Mouse (Mus musculus) liver, adult (tissue): Measurements from ENCODE around the gene Hspbap1.

Experiments
- GATA4 ChIP-seq: IDR thresholded peaks from 2 replicates; pipeline ENCODE4 v1.6.1; 2014; ENCODE audit warnings: mild to moderate bottlenecking, low read length; ENCODE audit not compliant: insufficient replicate concordance

Gene Hspbap1

GRCm38 (mm10) chr16:35817255-35818089 lies 47.3 kb downstream of the Hspbap1 start:
- no peak for TF ChIP-seq GATA4

DNA sequence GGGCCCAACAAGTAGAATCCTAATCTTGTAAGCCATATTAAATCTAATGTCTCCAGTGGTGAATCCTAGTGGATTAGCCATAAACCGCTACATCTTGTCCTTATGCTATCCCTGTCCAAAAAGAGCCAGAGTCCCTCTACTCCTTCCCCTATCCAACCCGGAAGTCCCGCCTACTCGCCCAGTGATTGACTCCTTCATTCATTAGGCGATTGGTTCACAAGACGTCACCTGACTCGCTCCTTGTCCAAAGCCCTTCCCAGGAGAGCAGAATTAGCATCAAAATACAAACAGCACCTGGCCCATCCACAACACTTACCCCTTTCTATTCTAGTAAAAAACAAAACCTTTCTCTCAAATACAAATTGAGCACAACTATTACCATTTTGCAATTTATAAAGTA lies 59.8 kb downstream of the Hspbap1 start:
- TF ChIP-seq GATA4, result no peak

DNA sequence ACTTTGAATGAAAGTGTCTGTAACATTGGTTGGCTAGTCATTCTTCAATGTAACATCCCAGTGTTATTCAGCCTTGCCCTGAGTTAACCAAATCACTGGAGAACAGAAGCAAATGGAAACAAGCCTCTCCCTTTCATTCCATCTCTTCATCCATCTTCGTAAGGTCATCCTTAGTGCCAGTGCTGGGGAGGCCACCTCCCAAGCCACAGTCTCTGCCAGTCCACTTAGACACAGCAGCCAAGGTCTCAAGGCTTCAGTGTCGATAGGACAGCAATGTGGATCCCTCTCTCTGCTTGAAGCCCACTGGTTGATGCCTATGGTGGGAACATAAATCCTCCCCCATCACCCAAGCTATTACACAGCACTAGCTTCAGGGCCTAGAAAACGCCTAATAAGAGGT lies 62.8 kb downstream of the Hspbap1 start:
- TF ChIP-seq GATA4, result no peak

GRCm38 (mm10) chr16:35834653-35835052 lies 64.5 kb downstream of the Hspbap1 start:
- TF ChIP-seq GATA4, result no peak

GRCm38 (mm10) chr16:35839680-35840079 lies 69.5 kb downstream of the Hspbap1 start:
- TF ChIP-seq GATA4, result no peak

GRCm38 (mm10) chr16:35847138-35847537 lies 77.0 kb downstream of the Hspbap1 start:
- no peak for TF ChIP-seq GATA4

DNA sequence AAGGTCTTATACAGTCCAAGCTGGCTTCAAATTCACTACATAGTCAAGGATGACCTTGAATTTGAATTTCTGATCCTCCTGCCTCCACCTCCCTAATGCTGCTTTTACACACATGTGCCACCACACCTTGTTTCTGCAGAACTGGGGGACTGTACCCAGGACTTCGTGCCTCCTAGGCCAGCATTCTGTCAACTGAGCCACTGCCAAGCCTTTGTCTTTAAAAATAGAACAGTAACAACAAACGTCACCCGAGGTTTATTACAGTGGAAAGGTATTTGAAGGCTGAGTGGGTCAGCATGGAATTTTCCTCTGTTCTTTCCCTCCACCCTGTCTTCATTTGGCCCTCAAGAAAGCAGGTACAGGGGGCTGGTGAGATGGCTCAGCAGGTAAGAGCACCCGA lies 85.7 kb downstream of the Hspbap1 start:
- no peak for TF ChIP-seq GATA4

DNA sequence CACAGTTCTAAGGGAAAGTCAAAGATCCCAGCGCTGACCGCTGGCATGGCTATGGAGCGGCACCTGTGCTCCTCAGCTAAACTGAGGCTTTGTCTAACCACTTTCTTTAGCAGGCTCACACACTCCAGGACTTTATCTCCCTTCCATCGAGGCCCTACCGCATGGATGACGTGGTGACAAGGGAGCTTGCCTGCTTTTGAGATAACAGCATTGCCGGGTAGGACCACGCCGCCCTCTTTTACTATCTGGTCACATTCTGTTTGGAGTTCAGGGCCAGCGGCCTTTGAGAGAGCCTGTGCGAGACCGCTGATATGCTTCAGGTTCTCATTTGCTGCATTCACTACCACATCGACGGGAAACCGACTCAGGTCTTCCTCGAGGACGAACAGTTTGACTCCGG lies 86.6 kb downstream of the Hspbap1 start:
- no peak for TF ChIP-seq GATA4

DNA sequence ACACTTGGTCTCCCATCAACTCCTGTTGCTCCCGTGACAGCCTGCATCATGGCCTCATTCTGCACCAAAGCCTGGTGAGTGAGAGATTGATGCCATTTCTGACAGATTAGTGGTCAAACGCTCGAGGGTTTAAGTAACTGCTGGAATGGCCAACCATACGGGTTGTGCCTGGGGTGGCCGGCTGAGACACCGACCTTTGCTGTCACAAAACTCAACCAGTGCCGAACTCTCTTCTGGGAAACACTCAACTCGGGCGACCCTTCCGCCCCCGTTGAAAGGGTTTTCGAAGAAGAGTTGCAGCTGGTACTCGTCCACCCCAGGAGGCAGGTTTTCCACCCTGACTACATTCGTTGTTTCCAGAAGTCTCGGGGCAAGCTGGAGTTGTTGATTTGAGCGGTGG lies 90.1 kb downstream of the Hspbap1 start:
- TF ChIP-seq GATA4, result no peak

GRCm38 (mm10) chr16:35862057-35862456 lies 91.9 kb downstream of the Hspbap1 start:
- TF ChIP-seq GATA4, result no peak

DNA sequence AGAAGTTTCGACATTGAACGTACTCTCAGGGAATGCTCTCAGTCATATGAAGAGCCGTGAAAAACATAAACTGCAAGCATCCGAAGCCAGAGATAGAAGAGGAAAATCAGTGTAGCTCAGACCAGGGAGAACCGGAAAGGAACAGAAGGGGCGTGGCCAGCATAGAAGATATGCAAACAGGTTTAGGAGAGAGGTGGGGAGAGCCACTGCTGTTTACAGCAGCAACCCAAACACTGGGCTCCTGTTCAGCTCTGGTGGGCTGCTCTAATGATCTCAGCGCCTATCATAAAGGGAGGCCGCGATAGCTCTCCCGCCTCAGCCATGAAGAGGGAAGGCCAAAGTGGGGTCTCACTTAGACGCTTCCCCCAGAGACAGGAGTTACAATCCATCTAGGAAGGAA lies 97.6 kb downstream of the Hspbap1 start:
- TF ChIP-seq GATA4, result no peak

DNA sequence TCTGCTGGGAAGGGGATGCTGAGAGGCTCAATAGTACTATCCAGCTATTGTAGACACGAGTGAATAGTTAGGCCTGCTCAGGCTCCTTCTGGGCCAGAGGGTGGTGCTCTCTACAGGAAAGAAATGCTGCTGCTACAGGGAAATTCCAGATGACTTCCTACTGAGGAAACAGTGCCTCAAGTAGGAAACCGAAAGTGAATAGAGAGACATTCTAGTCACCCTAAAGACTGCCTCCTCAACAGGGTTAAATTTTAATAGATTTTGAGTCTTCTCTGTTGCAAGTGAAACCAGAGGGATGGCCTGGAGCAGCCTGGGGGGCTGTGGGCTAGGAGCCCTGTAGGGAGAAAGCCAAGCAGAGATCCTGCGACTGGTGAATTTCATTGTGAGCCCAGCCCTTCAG lies 99.0 kb downstream of the Hspbap1 start:
- no peak for TF ChIP-seq GATA4

DNA sequence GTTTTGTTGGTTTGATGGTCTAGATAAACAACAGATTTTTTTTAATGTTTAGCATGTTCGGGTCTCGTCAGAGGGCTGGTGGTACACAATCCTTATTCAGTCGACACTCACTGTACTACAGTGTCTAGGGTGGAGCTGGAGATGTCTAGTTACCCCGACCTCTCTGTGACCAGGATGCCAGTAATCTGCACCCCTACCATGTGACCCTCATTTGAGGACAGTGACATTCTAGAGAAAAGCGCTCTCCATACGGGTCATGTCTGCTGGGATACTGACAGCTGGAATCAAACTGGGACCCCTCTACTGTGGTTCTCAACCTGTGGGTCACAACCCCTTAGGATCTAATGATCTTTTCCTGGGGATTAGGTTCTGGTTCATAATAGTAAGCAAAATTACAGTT lies 99.5 kb downstream of the Hspbap1 start:
- no peak for TF ChIP-seq GATA4

- TF ChIP-seq GATA4, result no peak
These were observed 100.4 kb downstream of the Hspbap1 start for GRCm38 (mm10) chr16:35870581-35871047.

- TF ChIP-seq GATA4, result no peak
These were observed 101.1 kb downstream of the Hspbap1 start, which contains the start of gene Parp14 for GRCm38 (mm10) chr16:35871048-35871851. Gene Parp14, minus strand, starts transcription at chr16:35871544.

DNA sequence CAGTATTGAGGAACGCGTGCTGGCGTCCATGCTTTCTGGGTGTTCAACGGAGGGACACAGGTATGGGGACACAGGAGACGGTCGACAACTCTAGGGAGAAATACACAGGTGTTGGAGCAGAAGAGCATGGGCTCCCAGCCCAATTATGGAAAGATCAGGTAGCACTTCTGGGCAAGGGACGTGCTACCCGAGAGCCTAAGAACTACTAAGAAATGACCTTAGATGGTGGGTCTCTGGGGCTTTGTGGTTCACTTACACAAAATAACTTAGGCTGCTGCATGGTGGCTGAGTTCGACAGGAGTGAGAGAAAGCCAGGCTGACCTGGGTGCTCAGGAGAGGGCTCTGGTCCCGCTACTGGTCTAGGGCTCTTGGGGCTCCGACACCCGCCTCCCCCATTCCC lies 101.7 kb downstream of the Hspbap1 start:
- TF ChIP-seq GATA4, result no peak

- no peak for TF ChIP-seq GATA4
These were observed 102.3 kb downstream of the Hspbap1 start for GRCm38 (mm10) chr16:35872410-35873006.
